Mouse (Mus musculus): ENCODE measurements around the gene Rcan1. TPM values are rescaled to one million over a fixed set of nuclear protein-coding genes. Genes with fewer than 3 reads are reported as not detected.
"Not testable (repeated sequence)": the region's sequence is repeated elsewhere in the genome, so short reads cannot be mapped to it uniquely, and the experiment has no call there.

The Rcan1 gene
- polyA plus RNA-seq, 1 experiment, result 44.4 TPM

GRCm38 (mm10) chr16:92415702-92416118 lies 55.0 kb downstream of the Rcan1 start:
- no peaks in the 10 kb centered on the region for H3K27me3 ChIP-seq (replicated peaks; ENCODE audit: control insufficient read depth, insufficient read depth, low read length)
- no peak for DNase-seq
- TF ChIP-seq CTCF (conservative IDR thresholded peaks at IDR 0.05; ENCODE audit: insufficient read depth, insufficient read length, low read depth, low read length) (no peak), POLR2A (IDR thresholded peaks at IDR 0.05; ENCODE audit: low read depth, low read length) (no peak)
- no peak overlapping the region for H3K4me3 ChIP-seq (ENCODE audit: insufficient read depth, low read depth, low read length)
- H3K36me3 ChIP-seq (ENCODE audit: control insufficient read depth, insufficient read depth, low read length), result no peaks in the 10 kb centered on the region
- H3K27ac ChIP-seq (ENCODE audit: insufficient read depth, low read depth, low read length), result peak overlapping the region; percentile 10; the same call in 1 of the 2 replicates
- peaks cover 16% of the 10 kb centered on the region for H3K4me1 ChIP-seq (ENCODE audit: control insufficient read depth, insufficient read depth, low read length)
- 49% methylated on average over 7 of the region's 7 CpGs for WGBS

- H3K4me1 ChIP-seq (ENCODE audit: control insufficient read depth, insufficient read depth, low read length), result peaks cover 16% of the 10 kb centered on the region
- H3K36me3 ChIP-seq (ENCODE audit: control insufficient read depth, insufficient read depth, low read length); H3K27ac ChIP-seq (ENCODE audit: insufficient read depth, low read depth, low read length); H3K27me3 ChIP-seq (replicated peaks; ENCODE audit: control insufficient read depth, insufficient read depth, low read length); DNase-seq; H3K4me3 ChIP-seq (ENCODE audit: insufficient read depth, low read depth, low read length): not testable (repeated sequence)
- 81% methylated on average over 6 of the region's 6 CpGs for WGBS
Measured at GRCm38 (mm10) chr16:92415038-92415437, 55.6 kb downstream of the Rcan1 start.

GRCm38 (mm10) chr16:92412888-92413287 lies 57.8 kb downstream of the Rcan1 start:
- Histone ChIP-seq H3K27me3 (replicated peaks; ENCODE audit: control insufficient read depth, insufficient read depth, low read length) (no peaks in the 10 kb centered on the region), H3K4me3 (ENCODE audit: insufficient read depth, low read depth, low read length) (no peak overlapping the region), H3K4me1 (ENCODE audit: control insufficient read depth, insufficient read depth, low read length) (peaks cover 23% of the 10 kb centered on the region), H3K27ac (ENCODE audit: insufficient read depth, low read depth, low read length) (peak overlapping the region; percentile 31; the same call in 1 of the 2 replicates), H3K36me3 (ENCODE audit: control insufficient read depth, insufficient read depth, low read length) (no peaks in the 10 kb centered on the region)
- DNase-seq, result no peak
- no peak for TF ChIP-seq CTCF (conservative IDR thresholded peaks at IDR 0.05; ENCODE audit: insufficient read depth, insufficient read length, low read depth, low read length)
- TF ChIP-seq POLR2A (IDR thresholded peaks at IDR 0.05; ENCODE audit: low read depth, low read length), result no peak
- WGBS, result 41% methylated on average over 7 of the region's 7 CpGs

GRCm38 (mm10) chr16:92411981-92412706 lies 58.5 kb downstream of the Rcan1 start:
- no peak for DNase-seq
- 72% methylated on average over 19 of the region's 19 CpGs for WGBS
- Histone ChIP-seq H3K4me3 (ENCODE audit: insufficient read depth, low read depth, low read length) (no peak overlapping the region), H3K4me1 (ENCODE audit: control insufficient read depth, insufficient read depth, low read length) (peaks cover 27% of the 10 kb centered on the region), H3K27me3 (replicated peaks; ENCODE audit: control insufficient read depth, insufficient read depth, low read length) (no peaks in the 10 kb centered on the region), H3K27ac (ENCODE audit: insufficient read depth, low read depth, low read length) (0 out of 2 replicates have a peak overlapping the region, but pooled peaks have one; percentile 4), H3K36me3 (ENCODE audit: control insufficient read depth, insufficient read depth, low read length) (no peaks in the 10 kb centered on the region)
- TF ChIP-seq POLR2A (IDR thresholded peaks at IDR 0.05; ENCODE audit: low read depth, low read length) (no peak), CTCF (conservative IDR thresholded peaks at IDR 0.05; ENCODE audit: insufficient read depth, insufficient read length, low read depth, low read length) (no peak)

- H3K27me3 ChIP-seq (replicated peaks; ENCODE audit: control insufficient read depth, insufficient read depth, low read length), result no peaks in the 10 kb centered on the region
- H3K4me3 ChIP-seq (ENCODE audit: insufficient read depth, low read depth, low read length), result no peak overlapping the region
- WGBS, result 92% methylated on average over 2 of the region's 2 CpGs
- peaks cover 27% of the 10 kb centered on the region for H3K4me1 ChIP-seq (ENCODE audit: control insufficient read depth, insufficient read depth, low read length)
- no peak for TF ChIP-seq CTCF (conservative IDR thresholded peaks at IDR 0.05; ENCODE audit: insufficient read depth, insufficient read length, low read depth, low read length)
- H3K27ac ChIP-seq (ENCODE audit: insufficient read depth, low read depth, low read length), result no peak overlapping the region
- no peaks in the 10 kb centered on the region for H3K36me3 ChIP-seq (ENCODE audit: control insufficient read depth, insufficient read depth, low read length)
- no peak for DNase-seq
Measured at GRCm38 (mm10) chr16:92410344-92410743, 60.3 kb downstream of the Rcan1 start.

GRCm38 (mm10) chr16:92407883-92408282 lies 62.8 kb downstream of the Rcan1 start:
- H3K4me1 ChIP-seq (ENCODE audit: control insufficient read depth, insufficient read depth, low read length), result peaks cover 26% of the 10 kb centered on the region
- no peaks in the 10 kb centered on the region for H3K36me3 ChIP-seq (ENCODE audit: control insufficient read depth, insufficient read depth, low read length)
- DNase-seq, result peak; percentile 89
- no peak overlapping the region for H3K4me3 ChIP-seq (ENCODE audit: insufficient read depth, low read depth, low read length)
- TF ChIP-seq CTCF (conservative IDR thresholded peaks at IDR 0.05; ENCODE audit: insufficient read depth, insufficient read length, low read depth, low read length) (no peak), POLR2A (IDR thresholded peaks at IDR 0.05; ENCODE audit: low read depth, low read length) (no peak)
- WGBS, result 28% methylated on average over 2 of the region's 2 CpGs
- H3K27ac ChIP-seq (ENCODE audit: insufficient read depth, low read depth, low read length), result peak overlapping the region; percentile 94
- H3K27me3 ChIP-seq (replicated peaks; ENCODE audit: control insufficient read depth, insufficient read depth, low read length), result no peaks in the 10 kb centered on the region

- WGBS, result 95% methylated on average over 2 of the region's 2 CpGs
- no peak for DNase-seq
- H3K27me3 ChIP-seq (replicated peaks; ENCODE audit: control insufficient read depth, insufficient read depth, low read length), result no peaks in the 10 kb centered on the region
- H3K27ac ChIP-seq (ENCODE audit: insufficient read depth, low read depth, low read length), result no peak overlapping the region
- TF ChIP-seq CTCF (conservative IDR thresholded peaks at IDR 0.05; ENCODE audit: insufficient read depth, insufficient read length, low read depth, low read length) (no peak), POLR2A (IDR thresholded peaks at IDR 0.05; ENCODE audit: low read depth, low read length) (no peak)
- no peak overlapping the region for H3K4me3 ChIP-seq (ENCODE audit: insufficient read depth, low read depth, low read length)
- H3K36me3 ChIP-seq (ENCODE audit: control insufficient read depth, insufficient read depth, low read length), result no peaks in the 10 kb centered on the region
- peaks cover 26% of the 10 kb centered on the region for H3K4me1 ChIP-seq (ENCODE audit: control insufficient read depth, insufficient read depth, low read length)
Measured at GRCm38 (mm10) chr16:92404141-92404540, 66.5 kb downstream of the Rcan1 start.
